Mouse (Mus musculus): ENCODE measurements at regions not wholly inside any gene's neighbourhood (a gene's known extent, or its start where the extent isn't known, plus 50 kb on each side); places are given as distances from the start of the nearest gene placed in this dataset.

- Histone ChIP-seq H3K4me1 (peaks cover 2% of the 10 kb centered on the region; the same call in 1 of the 2 replicates), H3K9ac (replicated peaks) (no peak overlapping the region), H3K4me3 (replicated peaks) (no peak overlapping the region), H3K27me3 (replicated peaks) (no peaks in the 10 kb centered on the region), H3K9me3 (replicated peaks) (no peaks in the 10 kb centered on the region), H3K27ac (replicated peaks) (no peak overlapping the region), H3K4me2 (no peak overlapping the region), H3K36me3 (no peaks in the 10 kb centered on the region)
- WGBS = 93% methylated on average over 5 of the region's 5 CpGs
- no peak for ATAC-seq (ENCODE audit: low FRiP score)
Measured at GRCm38 (mm10) chr10:17660836-17661452, 62.1 kb upstream of the Cited2 start.

DNA sequence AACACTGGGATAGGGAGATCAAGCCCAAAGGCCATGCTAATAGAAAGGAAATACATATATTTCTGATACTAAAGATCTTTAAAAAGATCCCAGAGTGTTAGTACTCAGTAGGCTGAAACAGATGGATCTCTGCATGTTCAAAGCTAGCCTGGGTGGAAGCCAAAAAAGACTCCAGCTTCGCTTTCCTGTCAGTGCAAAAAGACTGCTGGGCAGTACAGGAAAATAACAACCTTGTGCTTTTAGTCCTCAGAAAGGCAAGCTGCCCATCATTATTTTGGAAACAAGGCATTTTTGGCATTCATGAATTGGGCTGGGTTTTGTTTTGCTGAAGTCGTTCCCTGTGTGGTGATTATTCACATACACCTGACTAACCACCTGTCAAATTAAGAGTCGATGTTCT, 56.9 kb upstream of the Cited2 start:
- no peak overlapping the region for H3K4me2 ChIP-seq
- no peaks in the 10 kb centered on the region for H3K36me3 ChIP-seq

GRCm38 (mm10) chr10:17669401-17669800, 53.6 kb upstream of the Cited2 start:
- no peak overlapping the region for H3K27ac ChIP-seq (replicated peaks)
- H3K36me3 ChIP-seq = no peaks in the 10 kb centered on the region
- no peak for ATAC-seq (ENCODE audit: low FRiP score)
- 91% methylated on average over 9 of the region's 9 CpGs for WGBS
- H3K4me2 ChIP-seq = no peak overlapping the region
- H3K4me1 ChIP-seq = no peaks in the 10 kb centered on the region
- H3K4me3 ChIP-seq (replicated peaks) = no peak overlapping the region
- H3K9ac ChIP-seq (replicated peaks) = no peak overlapping the region
- no peaks in the 10 kb centered on the region for H3K27me3 ChIP-seq (replicated peaks)
- no peaks in the 10 kb centered on the region for H3K9me3 ChIP-seq (replicated peaks)

More for the DNA sequence above, 56.9 kb upstream of the Cited2 start:
- no peak overlapping the region for H3K27ac ChIP-seq (replicated peaks)
- H3K4me1 ChIP-seq = no peaks in the 10 kb centered on the region
- H3K4me3 ChIP-seq (replicated peaks) = no peak overlapping the region
- no peak for ATAC-seq (ENCODE audit: low FRiP score)
- no peak overlapping the region for H3K9ac ChIP-seq (replicated peaks)
- no peaks in the 10 kb centered on the region for H3K9me3 ChIP-seq (replicated peaks)
- no peaks in the 10 kb centered on the region for H3K27me3 ChIP-seq (replicated peaks)
- 85% methylated on average over 3 of the region's 3 CpGs for WGBS

Data from neural tube, embryonic 15.5 days (tissue).